ENCODE assay signal across 1 mouse cellular context in the genomic region with DNA sequence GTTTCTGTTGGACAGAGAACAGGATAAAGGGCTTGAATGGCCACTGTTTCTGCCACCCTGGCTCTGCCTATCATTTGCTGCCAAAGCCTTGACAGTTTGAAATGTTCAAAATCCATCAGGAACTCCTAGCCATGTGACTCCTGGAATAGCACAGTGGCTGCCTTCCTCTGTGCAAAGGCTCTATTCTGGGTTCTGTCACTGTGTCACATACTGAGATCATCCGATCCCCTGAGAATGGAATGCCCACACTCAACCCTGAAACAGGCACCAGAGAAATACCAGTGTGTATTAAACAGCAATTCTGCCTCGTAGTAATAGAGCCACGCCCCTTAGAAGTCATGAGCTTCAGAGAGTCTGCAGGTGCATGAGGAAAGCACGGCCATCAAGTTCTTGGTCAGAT.
TF ChIP-seq lines count a peak whose summit lies in the region.

No protein-coding gene starts in this region.

TF ChIP-seq in myocyte, 11 proteins besides CTCF, POLR2A, EP300 and RAD21:
- TF ChIP-seq E2F4 (IDR thresholded peaks at IDR 0.05; ENCODE audit: insufficient read depth) (no peak), REST (IDR thresholded peaks at IDR 0.05; ENCODE audit: insufficient read depth, insufficient read length) (no peak), POLR2AphosphoS2 (IDR thresholded peaks at IDR 0.05; ENCODE audit: insufficient read length, low read depth) (no peak), MYOG (IDR thresholded peaks at IDR 0.05; ENCODE audit: control insufficient read depth in 1 of 3, insufficient read depth in 1 of 3, insufficient read length in 2 of 3, low read depth in 2 of 3) (no peak), USF1 (IDR thresholded peaks at IDR 0.05; ENCODE audit: low read depth) (peak; percentile 41), SRF (IDR thresholded peaks at IDR 0.05; ENCODE audit: control insufficient read depth, insufficient read length, low read depth) (no peak), CEBPB (IDR thresholded peaks at IDR 0.05; ENCODE audit: insufficient read depth, poor library complexity, severe bottlenecking) (no peak)
